Mouse (Mus musculus) small intestine, adult 2 months (tissue): ENCODE data around the gene Tchh. TPM values are rescaled to one million over a fixed set of nuclear protein-coding genes. Genes with fewer than 3 reads are reported as not detected.

Experiments used
- H3K27ac ChIP-seq: fragments of 200-500 bp; 2 replicates; pipeline ENCODE4 v1.5.1; 2012; ENCODE audit warnings: low read depth, low read length, control low read depth, inconsistent platforms; ENCODE audit not compliant: insufficient read depth
- H3K27me3 ChIP-seq: fragments of 200-500 bp; 2 replicates; pipeline ENCODE4 v1.6.1; 2012; ENCODE audit warnings: mild to moderate bottlenecking, moderate library complexity, low read length, inconsistent platforms; ENCODE audit not compliant: control insufficient read depth, insufficient read depth
- H3K36me3 ChIP-seq: fragments of 200-500 bp; 2 replicates; pipeline ENCODE4 v1.6.1; 2012; ENCODE audit warnings: mild to moderate bottlenecking, low read length, control low read depth, inconsistent platforms; ENCODE audit not compliant: control insufficient read depth, insufficient read depth
- H3K4me1 ChIP-seq: fragments of 200-500 bp; 2 replicates; pipeline ENCODE4 v1.6.1; 2012; ENCODE audit warnings: low read length, inconsistent platforms, mixed read lengths; ENCODE audit not compliant: control insufficient read depth, insufficient read depth, insufficient read length
- H3K4me3 ChIP-seq: fragments of 200-500 bp; 2 replicates; pipeline ENCODE4 v1.5.1; 2012; ENCODE audit warnings: low read depth, mild to moderate bottlenecking, control low read depth, inconsistent platforms, low read length, moderate library complexity
- CTCF ChIP-seq: fragments of 200-500 bp; IDR thresholded peaks from 2 replicates; pipeline ENCODE4 v1.5.1; 2012; ENCODE audit warnings: low read depth, mild to moderate bottlenecking, control low read depth, inconsistent platforms, low read length, moderate library complexity, mixed read lengths; ENCODE audit not compliant: insufficient replicate concordance, insufficient read length; ENCODE audit errors: extremely low read depth
- POLR2A ChIP-seq: fragments of 200-500 bp; IDR thresholded peaks from 2 replicates; pipeline ENCODE4 v1.6.1; 2012; ENCODE audit warnings: low read depth, mild to moderate bottlenecking, control low read depth, inconsistent platforms, low read length, moderate library complexity
- WGBS: fragments of 180-500 bp; shearing (Covaris S2); methylation state at CpG from one replicate; pipeline ENCODE4 v1.1.7; 2018; 5-methylcytosine and 5-hydroxymethylcytosine counted together
- polyA plus RNA-seq: library from polyadenylated mRNA; depleted of rRNA; stranded (reverse); fragments of >200 nt; gene quantifications from 2 replicates; pipeline ENCODE4 v1.2.3, GENCODE M21; 2012; rRNA removed

The Tchh gene
- polyA plus RNA-seq, result 0.04 TPM in 1 of 2 replicates, not detected in the other

GRCm38 (mm10) chr3:93442030-93442429 lies at the start of gene Tchh:
Gene Tchh, plus strand, starts transcription at chr3:93442330.
- 92% methylated on average over 1 of the region's 1 CpGs for WGBS
- peaks cover 39% of the 10 kb centered on the region for H3K27me3 ChIP-seq
- peaks cover 17% of the 10 kb centered on the region for H3K4me1 ChIP-seq
- H3K27ac ChIP-seq, result no peak within 1 kb of the TSS
- H3K36me3 ChIP-seq, result no peaks in the 10 kb centered on the region
- no peak within 1 kb of the TSS for H3K4me3 ChIP-seq
- TF ChIP-seq CTCF (no peak), POLR2A (no peak)

GRCm38 (mm10) chr3:93393366-93393765 lies 48.8 kb upstream of the Tchh start, which contains the start of gene Rptn:
Gene Rptn, plus strand, starts transcription at chr3:93393699.
- no peak for TF ChIP-seq POLR2A
- no peak for TF ChIP-seq CTCF
- H3K36me3 ChIP-seq, result no peaks in the 10 kb centered on the region
- H3K27me3 ChIP-seq, result no peaks in the 10 kb centered on the region
- WGBS, result 42% methylated on average over 2 of the region's 2 CpGs
- H3K4me3 ChIP-seq, result no peak within 1 kb of the TSS
- H3K27ac ChIP-seq, result no peak within 1 kb of the TSS
- H3K4me1 ChIP-seq, result no peaks in the 10 kb centered on the region

- Histone ChIP-seq H3K4me1 (no peaks in the 10 kb centered on the region), H3K36me3 (no peaks in the 10 kb centered on the region), H3K4me3 (no peak overlapping the region), H3K27ac (no peak overlapping the region), H3K27me3 (no peaks in the 10 kb centered on the region)
- TF ChIP-seq CTCF (no peak), POLR2A (no peak)
- 85% methylated on average over 3 of the region's 3 CpGs for WGBS
Observed at GRCm38 (mm10) chr3:93403936-93404335, 38.2 kb upstream of the Tchh start.

DNA sequence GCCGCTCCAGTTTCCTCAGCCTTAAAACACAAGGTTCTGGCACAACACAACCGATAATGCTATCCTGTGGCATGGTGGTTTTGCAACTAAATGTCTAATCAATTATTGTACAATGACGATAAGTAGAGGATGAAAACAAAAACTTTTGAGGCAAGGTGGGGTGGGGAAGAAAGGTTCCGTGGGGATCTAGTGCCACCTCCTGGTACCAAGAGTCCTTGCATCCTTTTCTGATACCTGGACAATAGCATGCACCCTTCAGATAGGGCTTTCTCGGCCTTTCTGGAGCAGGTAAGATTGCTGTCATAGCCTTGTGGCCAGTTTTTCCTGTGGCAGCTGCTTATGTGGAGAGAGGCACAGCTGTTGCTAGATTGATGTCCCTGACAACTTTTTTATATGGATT lies 35.1 kb upstream of the Tchh start:
- Histone ChIP-seq H3K27ac (no peak overlapping the region), H3K27me3 (no peaks in the 10 kb centered on the region), H3K4me1 (no peaks in the 10 kb centered on the region), H3K4me3 (no peak overlapping the region), H3K36me3 (no peaks in the 10 kb centered on the region)
- WGBS, result 25% methylated on average over 5 of the region's 5 CpGs
- peak; percentile 57; the same call in 1 of the 2 replicates for TF ChIP-seq CTCF
- no peak for TF ChIP-seq POLR2A

- WGBS, result 35% methylated on average over 2 of the region's 2 CpGs
- no peak overlapping the region for H3K4me3 ChIP-seq
- no peak for TF ChIP-seq CTCF
- no peak for TF ChIP-seq POLR2A
Observed at GRCm38 (mm10) chr3:93411905-93412304, 30.2 kb upstream of the Tchh start.

GRCm38 (mm10) chr3:93431673-93432072 lies 10.5 kb upstream of the Tchh start:
- Histone ChIP-seq H3K27ac (no peak overlapping the region), H3K27me3 (no peaks in the 10 kb centered on the region), H3K36me3 (no peaks in the 10 kb centered on the region), H3K4me3 (no peak overlapping the region), H3K4me1 (no peaks in the 10 kb centered on the region)
- TF ChIP-seq POLR2A (no peak), CTCF (no peak)
- WGBS, result 57% methylated on average over 3 of the region's 3 CpGs

More at GRCm38 (mm10) chr3:93411905-93412304, 30.2 kb upstream of the Tchh start:
- Histone ChIP-seq H3K36me3 (no peaks in the 10 kb centered on the region), H3K27me3 (no peaks in the 10 kb centered on the region; the same call in 1 of the 2 replicates), H3K27ac (no peak overlapping the region), H3K4me1 (no peaks in the 10 kb centered on the region)

- WGBS, result under 1% methylated on average over 38 of the region's 38 CpGs
Observed at GRCm38 (mm10) chr3:93443501-93444101, 1.5 kb downstream of the Tchh start.

More at GRCm38 (mm10) chr3:93443501-93444101, 1.5 kb downstream of the Tchh start:
- H3K27ac ChIP-seq, result no peak overlapping the region
- H3K4me3 ChIP-seq, result peak overlapping the region; percentile 64
- H3K4me1 ChIP-seq, result peaks cover 19% of the 10 kb centered on the region
- no peak for TF ChIP-seq CTCF
- no peak for TF ChIP-seq POLR2A
- H3K36me3 ChIP-seq, result no peaks in the 10 kb centered on the region
- peaks cover 42% of the 10 kb centered on the region for H3K27me3 ChIP-seq
